Mouse (Mus musculus): ENCODE results near the gene Olfr1264.

DNA sequence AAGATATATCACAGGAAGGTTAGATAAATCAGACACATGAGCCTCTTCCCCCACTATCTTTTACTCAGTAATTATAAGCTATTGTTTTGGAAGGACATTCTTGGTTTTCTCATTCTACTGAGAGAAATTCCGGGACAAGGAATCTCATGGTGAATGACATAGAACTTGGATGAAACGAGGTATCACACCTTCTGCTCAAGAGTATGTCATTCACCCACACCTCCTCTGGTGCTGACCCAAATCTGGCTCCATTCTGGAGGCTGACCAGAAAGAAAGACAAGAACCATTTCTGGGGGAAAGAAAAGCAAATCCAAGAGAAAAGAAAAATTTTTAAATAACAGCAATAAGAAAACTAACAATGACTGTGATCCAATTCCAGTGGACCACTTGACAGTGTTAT is 44.7 kb upstream of the Olfr1264 start:
- TF ChIP-seq CTCF (IDR thresholded peaks at IDR 0.05; ENCODE audit: borderline replicate concordance, control insufficient read depth, extremely low read depth, insufficient read depth, low read length, poor library complexity), result no peak
- TF ChIP-seq POLR2A (IDR thresholded peaks at IDR 0.05; ENCODE audit: control insufficient read depth, extremely low read depth, insufficient read depth, low read length, poor library complexity), result no peak

Data from thymus, adult 2 months (tissue).